Mouse (Mus musculus): Measurements from ENCODE around the gene Adamts16.
"Not testable (repeated sequence)": the region's sequence is repeated elsewhere in the genome, so short reads cannot be mapped to it uniquely, and the experiment has no call there.

Adamts16 gene

DNA sequence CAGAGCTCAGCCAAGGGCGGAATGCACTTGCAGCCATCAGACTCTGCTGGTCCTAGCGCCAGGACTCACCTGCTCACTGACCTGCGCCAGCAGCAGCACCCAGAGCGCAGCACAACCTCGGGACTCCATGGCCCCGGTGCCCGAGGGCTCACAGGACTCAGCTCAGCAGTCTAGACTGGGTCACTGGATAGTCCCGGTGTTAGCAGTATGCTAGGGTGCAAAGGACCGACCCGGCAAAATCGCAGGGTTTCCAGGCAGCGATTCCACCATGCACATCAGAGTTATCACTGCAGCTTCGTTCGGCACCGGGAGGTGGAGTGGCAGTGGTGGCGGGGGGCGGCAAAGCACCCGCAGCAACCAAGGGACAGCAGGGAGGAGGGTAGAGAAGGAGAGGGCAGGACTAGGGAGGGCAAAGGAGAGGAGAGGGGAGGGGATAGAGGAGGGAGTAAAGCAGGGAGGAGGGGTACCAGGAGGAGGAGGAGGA, at the start of gene Adamts16:
Adamts16 (minus strand) TSS at position 391 of the 484 bp plus-strand sequence.
- DNase-seq (ENCODE audit: low spot score in 2 of 2): no peak

DNA sequence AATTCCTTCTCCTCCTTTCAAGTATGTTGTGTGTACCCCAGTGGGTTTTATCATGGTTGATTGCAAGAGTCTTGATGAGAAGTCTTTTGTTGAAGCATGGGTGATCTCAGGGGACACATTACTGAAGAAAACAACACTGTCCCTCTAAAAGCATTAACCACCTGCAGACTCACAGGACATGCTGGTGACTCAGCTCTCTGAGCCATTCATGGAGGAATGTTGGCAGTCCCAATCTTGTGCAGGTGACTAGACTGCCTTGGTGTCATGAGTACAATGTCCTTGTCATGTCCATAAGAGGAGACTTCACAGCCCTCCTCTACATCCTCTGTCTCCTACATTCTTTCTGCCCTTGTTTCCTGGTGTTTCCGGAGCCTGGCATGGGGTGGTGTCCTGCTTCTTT, 45.5 kb upstream of the Adamts16 start:
- no peak for DNase-seq (ENCODE audit: low spot score in 2 of 2)

DNA sequence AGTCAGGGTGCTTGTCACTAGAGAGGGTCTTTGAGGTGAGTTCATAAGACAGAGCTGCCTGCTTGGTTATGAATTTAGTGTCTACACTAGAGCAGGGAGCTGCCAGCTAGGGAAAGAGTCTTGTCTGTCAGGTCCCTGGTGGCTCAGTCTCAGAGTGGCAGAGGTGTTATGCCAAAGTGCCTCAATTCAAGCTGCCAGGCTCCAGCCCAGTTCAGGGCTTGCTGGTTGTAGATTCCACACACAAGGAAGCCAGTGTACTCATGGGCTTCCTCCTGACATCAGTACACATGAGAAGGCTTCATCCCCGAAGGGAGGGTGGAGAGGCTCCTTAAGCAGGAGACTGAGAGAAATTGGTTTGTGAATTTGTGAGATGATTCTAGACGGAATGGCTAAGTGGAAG, 43.4 kb upstream of the Adamts16 start:
- peak in 1 of 2 experiments; percentile 11 for DNase-seq (ENCODE audit: low spot score in 2 of 2)

DNA sequence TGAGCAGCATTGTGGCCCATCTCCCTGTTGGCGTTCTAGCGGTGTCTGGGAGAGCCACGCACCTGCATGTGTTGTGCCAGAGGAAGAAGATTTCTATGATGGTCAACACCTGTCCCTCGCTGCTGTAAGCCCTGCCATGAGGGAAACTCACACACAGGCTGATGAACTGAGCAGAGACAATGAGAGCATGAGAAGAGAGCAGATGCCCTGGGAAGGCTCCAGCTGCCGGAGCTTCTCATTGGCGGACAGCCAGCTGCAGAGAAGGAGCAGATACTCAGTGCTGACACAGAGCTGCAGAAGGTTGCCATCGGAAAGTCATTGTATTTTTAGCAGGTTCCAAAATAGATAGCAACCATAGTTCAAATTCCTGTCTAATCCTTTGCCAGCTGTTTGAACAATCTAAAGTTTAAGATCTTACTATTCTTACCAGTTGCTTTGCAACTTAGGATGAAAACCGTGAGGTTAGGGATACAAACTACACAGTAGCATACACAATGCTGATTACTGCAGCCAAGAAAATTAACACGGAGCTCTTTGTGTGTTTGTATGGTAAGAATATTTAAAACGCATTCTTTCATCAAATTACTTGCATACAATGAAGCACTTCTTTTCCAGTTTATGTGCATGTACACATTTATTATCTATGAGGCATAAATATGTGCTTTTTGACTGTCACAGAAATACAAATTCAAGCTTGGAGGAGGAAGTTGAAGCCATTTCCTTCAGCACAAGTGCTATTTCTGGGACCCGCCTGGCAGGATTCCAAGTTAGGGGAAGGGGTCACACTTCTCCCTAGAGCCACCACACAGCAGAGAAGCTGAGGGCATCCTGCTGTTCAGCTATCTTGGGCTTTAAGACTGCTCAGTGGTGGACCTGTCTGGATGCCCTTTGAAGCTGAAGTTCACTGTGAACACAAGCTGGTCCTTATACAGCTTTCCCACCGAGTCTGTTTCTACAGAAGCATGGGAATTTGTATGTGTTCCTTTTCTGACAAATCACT, 42.6 kb upstream of the Adamts16 start:
- peak; percentile 33 to 45 for DNase-seq (ENCODE audit: low spot score in 2 of 2)

DNA sequence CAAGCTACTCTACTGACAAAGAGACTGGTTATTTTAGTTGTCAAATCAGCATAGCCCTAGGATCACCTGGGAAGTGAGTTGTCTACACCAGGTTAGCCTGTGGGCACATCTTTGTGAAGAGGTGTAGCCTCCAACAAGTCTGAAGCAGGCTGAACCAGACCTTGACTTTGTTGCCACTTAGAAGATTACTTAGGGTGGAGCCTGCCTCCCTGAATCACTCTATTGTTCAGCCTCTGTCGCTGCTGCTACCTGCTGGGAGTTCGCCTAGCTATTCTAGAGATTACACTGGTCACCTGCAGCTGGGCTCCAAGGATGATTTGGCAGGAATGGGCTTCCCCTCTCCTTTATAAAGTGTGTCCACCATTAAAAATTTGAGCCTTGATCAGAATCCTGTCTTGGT, 38.4 kb upstream of the Adamts16 start:
- not testable (repeated sequence) for DNase-seq (ENCODE audit: low spot score in 2 of 2)

DNA sequence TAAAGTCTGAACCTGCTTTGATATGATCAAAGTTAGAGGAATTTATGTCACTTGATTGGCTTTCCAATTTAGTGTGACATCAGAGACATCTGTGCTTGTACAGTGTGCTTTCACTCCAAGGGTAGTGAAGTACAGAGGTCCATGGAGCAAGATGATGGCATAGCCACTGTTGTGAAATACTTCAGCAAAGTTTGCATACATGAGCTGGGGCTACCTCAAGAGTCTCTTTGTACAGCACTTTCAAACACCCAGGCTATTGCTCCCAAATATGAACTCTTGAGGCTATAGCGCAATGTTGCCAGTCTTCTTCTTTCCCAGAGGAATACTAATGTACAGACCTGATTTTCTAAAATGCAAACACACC, 35.9 kb upstream of the Adamts16 start:
- DNase-seq (ENCODE audit: low spot score in 2 of 2): no peak

DNA sequence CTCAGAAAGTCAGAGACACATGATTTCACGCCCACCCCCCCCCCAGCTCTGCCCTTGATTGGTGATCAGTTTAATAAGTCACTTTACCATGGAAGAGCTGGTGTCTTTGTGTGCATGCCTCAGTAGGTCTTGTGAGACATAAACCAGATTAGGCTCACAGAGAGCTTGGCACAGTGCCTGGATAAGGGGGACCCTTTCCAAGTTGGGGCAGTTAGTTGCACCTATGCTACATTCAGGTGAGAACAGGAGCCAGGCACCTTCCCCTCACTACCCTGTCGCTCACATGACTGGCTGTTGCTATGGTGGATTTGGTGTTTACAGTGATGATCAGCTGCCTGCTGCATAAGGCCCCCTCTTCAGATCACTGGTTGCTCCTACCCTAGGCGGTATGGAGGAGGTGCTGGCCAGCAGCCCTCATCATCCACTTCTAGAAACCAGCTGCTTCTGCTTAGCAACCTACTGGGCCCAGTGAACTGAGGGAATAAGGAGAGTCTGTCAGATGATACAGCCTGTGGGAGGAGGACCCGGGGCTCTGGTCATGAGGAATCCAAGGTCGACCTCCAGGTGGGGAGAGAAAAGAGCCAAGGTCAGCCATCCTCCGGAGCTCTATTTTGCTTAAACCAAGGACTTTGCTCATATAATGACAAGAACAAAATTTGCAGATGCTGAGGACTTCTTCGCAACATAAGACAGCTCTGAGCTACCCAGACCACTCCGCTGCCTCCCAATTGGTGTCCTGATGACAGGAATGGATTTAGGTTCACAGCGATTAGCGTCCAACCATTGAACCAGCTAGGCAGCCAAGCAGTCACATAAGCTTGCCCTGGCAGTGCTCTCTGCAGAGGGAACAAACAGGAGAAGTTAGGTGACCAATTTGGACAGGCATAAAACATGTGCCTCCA, 35.3 kb upstream of the Adamts16 start:
- no peak for DNase-seq (ENCODE audit: low spot score in 2 of 2)

DNA sequence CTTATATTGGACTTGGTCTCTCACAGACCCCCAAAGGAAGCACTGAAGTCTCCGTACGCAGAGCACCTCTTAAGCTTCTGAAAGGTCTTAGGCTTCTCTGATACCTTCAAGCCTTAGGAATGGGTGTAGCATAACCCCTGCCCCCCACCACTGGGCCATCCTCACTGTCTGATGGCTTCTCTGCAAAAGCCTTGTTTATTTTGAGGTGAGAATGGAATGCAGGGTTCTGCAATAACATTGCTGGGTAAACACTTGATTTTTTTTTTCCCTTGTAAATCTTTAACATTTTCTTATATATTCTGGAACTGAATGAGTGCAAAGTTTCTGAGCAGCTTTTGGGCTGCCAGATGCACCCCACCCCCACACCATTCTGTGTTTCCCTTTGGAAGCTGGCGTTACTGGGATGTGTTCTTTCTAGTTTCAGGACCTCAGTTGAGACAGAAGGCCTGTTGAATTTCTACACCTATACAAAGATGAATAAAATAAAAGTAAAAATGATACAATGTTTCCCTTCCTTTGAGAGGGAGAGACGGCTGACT, 33.9 kb upstream of the Adamts16 start:
- no peak for DNase-seq (ENCODE audit: low spot score in 2 of 2)

DNA sequence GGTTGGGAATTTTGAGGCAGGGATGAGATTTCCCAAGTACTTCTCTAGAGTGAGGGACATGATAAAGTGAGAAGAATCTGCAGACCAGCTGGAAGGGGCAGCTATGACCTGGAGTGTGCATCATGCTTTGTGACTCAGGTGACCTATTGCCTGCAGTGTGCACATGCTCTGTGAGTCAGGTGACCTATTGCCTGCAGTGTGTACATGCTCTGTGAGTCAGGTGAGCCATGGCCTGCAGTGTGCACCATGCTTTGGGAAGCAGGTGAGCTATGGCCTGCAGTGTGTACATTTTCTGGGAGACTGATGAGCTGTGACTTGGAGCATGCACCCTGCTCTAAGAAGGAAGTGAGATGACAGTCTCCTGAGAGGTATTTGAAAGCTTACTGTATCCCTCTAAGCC, 33.1 kb upstream of the Adamts16 start:
- no peak for DNase-seq (ENCODE audit: low spot score in 2 of 2)

DNA sequence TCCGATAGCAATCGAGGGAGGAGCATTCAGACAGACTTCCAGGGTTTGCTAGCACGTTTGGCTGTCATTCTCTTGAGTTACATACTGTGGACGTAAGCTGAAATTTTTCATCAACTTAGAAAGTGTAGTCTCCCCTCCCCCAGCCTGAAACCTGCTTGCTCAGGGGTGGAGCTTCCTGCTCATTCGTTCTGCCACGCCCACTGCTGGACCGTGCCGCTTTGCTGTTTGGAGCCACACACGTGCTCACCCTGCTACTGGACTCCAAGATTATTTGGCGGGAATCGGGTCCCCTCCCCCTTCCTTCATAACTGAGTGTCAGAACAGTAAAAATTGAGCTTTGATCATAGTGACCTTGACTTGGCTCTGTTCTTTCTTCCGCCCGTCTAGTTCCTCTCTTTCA, 32.2 kb upstream of the Adamts16 start:
- not testable (repeated sequence) for DNase-seq (ENCODE audit: low spot score in 2 of 2)

DNA sequence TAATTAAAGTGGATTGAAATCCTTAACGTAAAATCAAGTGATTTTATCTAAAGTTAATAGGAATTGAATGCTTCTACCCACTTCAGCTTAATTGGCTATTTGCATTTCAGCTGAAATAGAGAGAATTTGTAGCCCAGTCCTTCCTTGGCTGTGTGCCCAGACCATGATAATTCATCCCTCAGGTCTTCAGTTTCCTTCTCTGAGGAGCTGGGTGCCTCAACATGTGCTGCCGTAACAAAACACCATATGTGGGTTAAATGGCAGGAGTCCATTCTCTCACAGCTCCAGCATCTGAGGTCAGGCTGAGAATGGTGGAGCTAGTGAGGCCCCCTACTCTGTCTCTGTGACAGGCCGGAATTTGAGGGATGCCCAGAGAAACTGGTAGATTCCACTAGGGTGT, 29.4 kb upstream of the Adamts16 start:
- no peak for DNase-seq (ENCODE audit: low spot score in 2 of 2)

DNA sequence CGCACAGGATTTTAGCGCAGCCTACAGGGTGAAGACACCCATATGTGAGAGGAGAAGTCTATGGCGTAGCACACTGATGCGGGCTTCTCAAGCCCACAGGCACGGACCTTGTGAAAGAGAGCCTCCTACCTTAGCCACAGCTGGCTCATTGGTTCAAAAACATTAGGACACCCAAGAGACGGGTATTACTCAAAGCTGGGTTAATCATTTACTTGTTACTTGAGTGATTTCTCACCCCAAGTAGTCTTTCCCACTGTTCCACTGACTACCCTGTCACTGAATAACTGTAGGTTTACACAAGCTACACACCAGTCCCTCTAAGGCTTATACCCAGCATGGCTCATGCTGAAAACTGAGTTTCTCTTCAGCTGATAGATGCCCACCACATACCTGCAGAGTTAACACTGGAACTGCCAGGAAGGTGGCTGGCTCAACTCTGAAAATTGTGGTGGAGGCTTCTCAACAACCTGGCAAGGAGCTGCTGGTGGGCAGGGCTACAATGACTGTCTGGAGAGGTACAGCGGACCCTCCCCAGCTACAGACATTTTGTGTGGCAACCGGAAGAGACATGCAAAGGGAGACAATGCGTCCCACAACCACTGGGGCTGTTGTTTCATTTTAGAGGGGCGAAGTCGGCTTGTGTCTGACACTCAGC, 25.5 kb upstream of the Adamts16 start:
- no peak for DNase-seq (ENCODE audit: low spot score in 2 of 2)

DNA sequence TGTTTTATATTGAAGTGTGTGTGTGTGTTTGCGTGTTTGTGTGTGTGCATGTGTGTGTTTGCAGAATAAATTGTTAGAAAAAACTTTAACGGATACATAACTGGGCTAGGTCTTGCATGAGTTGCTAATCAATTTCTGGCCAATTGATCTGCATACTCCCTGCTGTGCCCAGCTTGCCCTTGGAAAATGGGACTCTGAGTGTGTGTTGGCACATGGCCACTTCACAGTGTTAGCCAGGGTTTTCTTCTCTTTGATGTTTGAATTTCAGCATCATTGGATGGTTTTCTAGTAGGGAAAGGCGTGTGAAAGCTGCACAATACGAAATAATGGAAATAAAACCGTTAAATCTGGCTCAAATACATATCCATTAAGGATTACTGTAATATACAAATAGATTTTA, 24.3 kb upstream of the Adamts16 start:
- DNase-seq (ENCODE audit: low spot score in 2 of 2): no peak

DNA sequence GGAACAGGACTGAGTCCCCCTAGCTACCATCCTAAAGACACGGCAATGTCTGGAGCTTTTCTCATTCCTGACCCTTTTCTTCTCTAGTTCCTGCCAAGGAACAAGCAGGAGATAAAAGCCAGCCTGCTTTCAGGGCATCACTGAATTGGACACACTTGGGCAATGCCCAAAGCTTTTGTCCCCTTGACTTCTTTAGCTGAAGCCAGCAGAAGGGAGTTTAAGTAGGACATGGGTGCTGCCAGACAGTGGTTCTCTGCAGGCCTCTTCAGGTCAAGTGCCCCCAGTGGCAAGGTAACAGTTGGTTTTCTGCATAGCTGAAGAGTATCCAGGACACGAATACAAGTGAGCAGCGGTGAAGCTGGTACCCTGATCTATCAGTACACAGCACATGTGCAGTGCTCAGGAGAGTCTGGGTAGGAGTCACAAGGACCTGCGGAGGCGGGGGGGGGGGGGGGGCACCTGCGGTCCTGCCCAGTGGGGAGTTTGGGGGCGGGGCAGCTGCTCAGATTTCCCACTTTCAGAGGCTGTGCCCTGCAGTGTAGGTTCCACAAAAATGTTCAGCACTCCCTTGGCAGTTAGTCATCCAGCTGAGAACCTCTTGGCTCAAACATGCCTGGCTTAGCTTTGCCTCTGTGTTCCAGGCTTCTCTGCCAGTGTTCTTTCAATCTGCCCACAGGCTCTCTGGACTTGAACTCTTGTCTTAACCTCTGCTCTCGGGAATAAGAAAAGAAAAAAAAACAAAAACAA, 20.7 kb upstream of the Adamts16 start:
- DNase-seq (ENCODE audit: low spot score in 2 of 2): peak in 1 of 2 experiments; percentile 27

DNA sequence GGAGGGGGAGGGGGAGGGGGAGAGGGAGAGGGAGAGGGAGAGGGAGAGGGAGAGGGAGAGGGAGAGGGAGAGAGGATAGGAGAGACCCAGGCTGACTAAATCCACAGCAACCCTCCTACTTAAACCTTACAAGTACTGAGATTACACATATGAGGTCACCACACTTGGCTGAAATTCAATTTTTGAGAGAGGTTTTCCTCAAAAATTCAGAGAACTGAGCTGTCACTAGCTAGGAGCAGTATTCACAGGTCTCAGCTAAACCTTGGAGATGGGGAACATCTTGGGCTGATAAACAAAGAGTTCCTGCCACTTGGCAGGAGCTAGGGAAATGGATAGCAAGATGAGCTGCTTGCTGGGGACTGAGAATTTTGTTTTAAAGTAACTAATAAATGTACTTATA, 12.0 kb upstream of the Adamts16 start:
- no peak for DNase-seq (ENCODE audit: low spot score in 2 of 2)

DNA sequence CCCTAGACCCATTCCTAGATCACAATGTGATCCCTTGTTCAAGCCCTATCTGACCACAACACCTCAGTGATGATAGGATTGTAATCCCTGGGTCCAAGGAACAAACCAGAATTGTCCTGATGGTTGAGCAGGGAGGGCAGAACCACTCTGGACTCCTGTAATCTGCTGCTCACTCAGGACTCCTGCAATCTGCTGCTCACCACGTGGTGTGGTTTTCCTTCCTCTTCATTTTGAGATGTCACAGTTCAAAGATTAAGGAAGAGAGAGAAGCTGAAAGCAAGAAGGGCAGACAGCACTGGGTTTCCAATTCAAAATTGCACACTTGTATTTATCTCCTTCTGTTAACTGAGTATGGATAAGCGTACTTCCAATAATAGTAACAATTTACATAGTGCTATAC, 5.3 kb upstream of the Adamts16 start:
- no peak for DNase-seq (ENCODE audit: low spot score in 2 of 2)

DNA sequence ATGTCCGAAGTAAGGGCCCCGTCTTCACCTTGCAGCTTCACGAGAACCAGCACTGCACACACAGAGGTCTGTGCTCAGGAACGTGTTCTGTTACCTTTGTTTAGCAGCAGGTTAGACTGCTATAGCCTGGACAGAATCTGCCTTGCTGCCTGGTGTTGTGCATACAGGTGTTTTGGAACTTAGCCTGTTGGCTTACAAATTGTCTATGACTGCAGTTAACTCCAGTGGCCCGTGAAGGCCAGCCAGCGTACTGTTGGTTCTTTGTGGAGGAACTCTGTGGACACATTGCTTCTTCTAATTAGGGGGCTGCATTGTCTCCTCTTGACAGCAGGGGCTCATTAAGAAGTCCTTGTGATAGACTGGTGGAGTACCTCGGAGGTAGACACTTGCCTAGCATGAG, 3.9 kb upstream of the Adamts16 start:
- DNase-seq (ENCODE audit: low spot score in 2 of 2): no peak

DNA sequence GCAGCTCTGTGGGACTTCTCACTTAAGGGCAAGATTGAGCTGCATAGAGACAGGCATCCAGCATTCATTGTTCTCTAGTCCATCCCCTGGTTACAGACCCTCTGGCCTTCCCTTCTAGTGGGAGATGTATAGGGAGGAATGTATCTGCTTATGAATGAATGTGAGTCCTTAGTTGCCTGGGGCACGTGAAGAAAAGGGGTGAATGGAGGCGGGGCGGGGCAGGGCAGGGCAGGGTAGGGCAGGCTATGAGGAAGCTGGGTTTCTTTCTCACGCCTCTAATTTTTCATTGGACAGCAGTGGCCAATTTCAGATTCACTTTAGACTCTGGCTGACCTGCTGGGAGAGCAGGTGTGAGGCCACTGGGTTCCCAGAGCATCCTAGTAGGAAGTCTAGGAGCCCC, 515 bp upstream of the Adamts16 start:
- DNase-seq (ENCODE audit: low spot score in 2 of 2): no peak

DNA sequence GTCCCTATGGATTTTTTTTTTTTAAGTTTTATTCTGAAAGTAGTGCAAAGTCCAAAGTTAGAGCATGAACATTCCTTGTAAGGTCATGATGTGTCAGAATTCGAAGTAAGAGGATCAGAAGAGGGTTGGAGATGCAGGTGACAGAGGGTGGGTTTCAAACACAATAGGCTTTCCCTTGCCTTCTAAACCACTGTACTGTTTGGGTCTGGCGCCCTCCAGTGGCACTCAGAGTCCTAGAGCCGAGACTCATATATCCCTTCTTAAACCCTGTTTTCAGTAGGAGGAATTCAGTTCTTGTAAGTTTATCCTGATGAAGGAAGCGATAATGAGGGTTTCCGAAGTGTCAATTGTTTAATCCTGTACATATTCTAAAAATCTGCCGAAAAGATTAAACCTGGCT, 1.4 kb downstream of the Adamts16 start:
- DNase-seq (ENCODE audit: low spot score in 2 of 2): peak in 1 of 2 experiments; percentile 11

DNA sequence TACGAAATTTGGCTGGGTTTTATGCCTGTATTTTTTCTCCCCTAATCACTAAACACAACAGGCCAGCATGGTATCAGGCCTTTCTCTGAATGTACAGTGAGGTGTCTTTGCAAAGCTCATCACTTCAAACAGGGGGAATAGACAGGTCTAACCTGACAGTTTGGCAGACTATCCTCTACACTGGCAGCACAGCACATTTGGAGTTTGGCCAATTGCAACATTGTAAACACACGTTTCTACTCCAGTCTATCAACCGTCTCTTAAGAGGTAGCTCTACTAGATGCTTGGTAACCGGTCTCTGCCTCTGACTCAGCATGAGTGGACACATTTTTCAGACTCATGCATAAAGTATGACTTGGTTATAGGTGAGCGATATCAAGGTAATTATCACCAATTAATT, 4.0 kb downstream of the Adamts16 start:
- DNase-seq (ENCODE audit: low spot score in 2 of 2): no peak

DNA sequence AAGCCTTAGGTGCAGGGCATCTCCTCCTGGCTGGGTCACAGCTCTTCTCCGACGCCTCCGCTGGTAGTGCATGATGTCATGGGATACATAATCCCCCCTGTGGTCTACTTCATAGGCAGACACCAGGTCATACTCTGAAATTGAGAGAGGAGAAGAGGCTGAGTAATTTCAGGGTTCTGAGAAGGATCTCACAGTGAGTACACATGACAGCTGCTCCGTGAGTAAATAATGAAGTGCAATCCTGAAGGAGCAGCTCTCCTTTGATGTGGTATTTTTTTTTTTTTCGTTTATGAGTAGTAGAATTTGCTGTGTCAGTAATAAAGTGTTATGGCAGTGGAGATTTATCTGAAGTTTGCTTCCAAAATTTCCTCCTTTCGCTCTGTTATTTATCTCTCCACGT, 5.4 kb downstream of the Adamts16 start:
- DNase-seq (ENCODE audit: low spot score in 2 of 2): no peak
